Mouse (Mus musculus) CH12.LX (cell line): ENCODE measurements at regions not wholly inside any gene's neighbourhood (a gene's known extent, or its start where the extent isn't known, plus 50 kb on each side); places are given as distances from the start of the nearest gene placed in this dataset.

ENCODE experiments used
- CHD1 ChIP-seq: IDR thresholded peaks from 2 replicates; pipeline ENCODE4 v1.6.1; 2012; ENCODE audit warnings: low read depth, low read length, improper control_type of control experiment, inconsistent platforms
- CHD2 ChIP-seq: IDR thresholded peaks from 2 replicates; pipeline ENCODE4 v1.6.1; 2011; ENCODE audit warnings: low read length, improper control_type of control experiment
- CTCF ChIP-seq, 2 experiments: IDR thresholded peaks in 1 of 2; conservative IDR thresholded peaks in 1 of 2; 2 replicates each; pipeline ENCODE4 v1.5.1; 2011 to 2012; ENCODE audit warnings: low read depth in 2 of 2, low read length in 2 of 2, improper control_type of control experiment in 1 of 2, inconsistent platforms in 1 of 2, mild to moderate bottlenecking in 1 of 2, moderate library complexity in 1 of 2
- E2F4 ChIP-seq: IDR thresholded peaks from 2 replicates; pipeline ENCODE4 v1.6.1; 2011; ENCODE audit warnings: low read depth, low read length, improper control_type of control experiment; ENCODE audit not compliant: insufficient replicate concordance
- EP300 ChIP-seq: IDR thresholded peaks from 2 replicates; pipeline ENCODE4 v1.6.1; 2011; ENCODE audit warnings: low read length, improper control_type of control experiment
- GABPA ChIP-seq: IDR thresholded peaks from 2 replicates; pipeline ENCODE4 v1.6.1; 2012; ENCODE audit warnings: low read depth, low read length, improper control_type of control experiment, inconsistent platforms; ENCODE audit not compliant: insufficient replicate concordance
- HCFC1 ChIP-seq: IDR thresholded peaks from 2 replicates; pipeline ENCODE4 v1.6.1; 2012; ENCODE audit warnings: low read depth, mild to moderate bottlenecking, inconsistent platforms, low read length, improper control_type of control experiment
- JUN ChIP-seq: IDR thresholded peaks from 2 replicates; pipeline ENCODE4 v1.6.1; 2011; ENCODE audit warnings: low read depth, mild to moderate bottlenecking, low read length, improper control_type of control experiment, moderate library complexity; ENCODE audit not compliant: insufficient read depth
- MEF2A ChIP-seq: IDR thresholded peaks from 2 replicates; pipeline ENCODE4 v1.6.1; 2014; ENCODE audit warnings: low read depth, mild to moderate bottlenecking, inconsistent platforms, low read length, improper control_type of control experiment, borderline replicate concordance
- MYC ChIP-seq: IDR thresholded peaks from 2 replicates; pipeline ENCODE4 v1.6.1; 2011; ENCODE audit warnings: low read depth, mild to moderate bottlenecking, improper control_type of control experiment, low read length
- POLR2A ChIP-seq: IDR thresholded peaks from 2 replicates; pipeline ENCODE4 v1.6.1; 2011; ENCODE audit warnings: low read depth, mild to moderate bottlenecking, improper control_type of control experiment, low read length
- RCOR1 ChIP-seq: conservative IDR thresholded peaks from 2 replicates; pipeline ENCODE4 v1.6.1; 2012; ENCODE audit warnings: low read depth, mild to moderate bottlenecking, inconsistent platforms, low read length, improper control_type of control experiment
- TBP ChIP-seq: conservative IDR thresholded peaks from 2 replicates; pipeline ENCODE4 v1.6.1; 2011; ENCODE audit warnings: low read depth, low read length, improper control_type of control experiment
- ZC3H11A ChIP-seq: IDR thresholded peaks from 2 replicates; pipeline ENCODE4 v1.6.1; 2012; ENCODE audit warnings: low read depth, mild to moderate bottlenecking, inconsistent platforms, low read length, improper control_type of control experiment

GRCm38 (mm10) chr14:106550150-106550549, 444.2 kb downstream of the Trim52 start:
- no peak for TF ChIP-seq CHD1
- TF ChIP-seq CHD2, result no peak
- TF ChIP-seq POLR2A, result no peak
- no peak for TF ChIP-seq CTCF (conservative IDR thresholded peaks at IDR 0.05 in 1 of 2, IDR thresholded peaks at IDR 0.05 in 1 of 2; ENCODE audit: low read depth in 2 of 2, low read length in 2 of 2)
- no peak for TF ChIP-seq MEF2A
- TF ChIP-seq GABPA, result no peak
- no peak for TF ChIP-seq ZC3H11A
- TF ChIP-seq EP300, result no peak
- TF ChIP-seq MYC, result no peak
- TF ChIP-seq HCFC1, result no peak
- TF ChIP-seq E2F4, result no peak
- no peak for TF ChIP-seq RCOR1
- TF ChIP-seq JUN, result no peak
- no peak for TF ChIP-seq TBP
